Mouse (Mus musculus): ENCODE data around the gene Gm20509.
"Not testable (repeated sequence)": the region's sequence is repeated elsewhere in the genome, so short reads cannot be mapped to it uniquely, and the experiment has no call there.

Gene Gm20509

GRCm38 (mm10) chr9:73103159-73103879 is 1.0 kb downstream of the Gm20509 start:
- DNase-seq, result peak; percentile 23

- DNase-seq, result no peak
Observed at GRCm38 (mm10) chr9:73103880-73104198, 1.6 kb downstream of the Gm20509 start.

- DNase-seq, result no peak
Observed at GRCm38 (mm10) chr9:73105141-73105540, 2.9 kb downstream of the Gm20509 start.

GRCm38 (mm10) chr9:73105771-73106170 is 3.5 kb downstream of the Gm20509 start:
- no peak for DNase-seq

DNA sequence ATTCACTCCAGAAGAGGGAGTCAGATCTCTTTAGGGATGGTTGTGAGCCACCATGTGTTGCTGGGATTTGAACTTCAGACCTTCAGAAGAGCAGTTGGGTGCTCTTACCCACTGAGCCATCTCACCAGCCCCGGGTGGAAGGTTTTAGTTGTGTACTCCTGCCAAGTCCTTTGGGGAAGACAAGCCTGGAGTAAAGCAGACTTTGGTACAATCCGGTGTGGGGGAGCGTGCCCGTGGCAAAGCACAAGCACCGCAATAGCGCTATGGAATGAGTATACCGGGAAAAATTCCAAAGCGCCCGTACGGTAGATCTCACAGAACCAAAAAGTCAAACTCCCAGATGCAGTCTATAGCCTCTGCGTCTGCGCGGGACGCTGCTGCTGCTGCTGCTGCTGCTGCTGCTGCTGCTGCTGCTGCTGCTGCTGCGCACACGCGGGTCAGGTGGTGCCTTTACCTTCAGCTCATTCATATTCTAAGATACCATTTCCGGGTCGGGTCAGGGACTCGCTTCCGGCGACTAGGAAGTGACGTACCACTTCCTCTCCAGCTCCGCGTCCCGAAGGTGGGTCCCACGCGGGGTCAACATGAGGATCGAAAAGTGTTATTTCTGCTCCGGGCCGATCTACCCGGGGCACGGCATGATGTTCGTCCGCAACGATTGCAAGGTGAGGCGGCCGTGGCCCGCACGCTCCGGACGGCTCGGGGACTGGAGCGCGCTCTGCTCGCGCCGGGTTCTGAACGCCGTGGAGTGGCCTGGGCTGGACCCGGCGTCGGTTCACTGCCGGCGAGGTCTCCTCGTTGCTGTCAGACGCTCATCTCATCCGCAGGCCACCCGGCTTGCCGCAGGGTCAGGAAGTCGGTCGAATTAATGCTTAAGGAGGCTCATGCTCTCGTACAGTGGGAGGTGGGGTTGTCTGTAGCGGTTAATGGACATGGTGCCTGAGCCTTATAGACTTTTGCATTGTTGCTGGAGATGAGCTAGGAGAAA is 10.9 kb downstream of the Gm20509 start, which contains the start of gene Rsl24d1:
Rsl24d1 (plus strand) TSS at position 508 of the 988 bp plus-strand sequence.
- DNase-seq, result peak; percentile 71

GRCm38 (mm10) chr9:73116704-73117103 is 14.4 kb downstream of the Gm20509 start:
- DNase-seq, result not testable (repeated sequence)

DNA sequence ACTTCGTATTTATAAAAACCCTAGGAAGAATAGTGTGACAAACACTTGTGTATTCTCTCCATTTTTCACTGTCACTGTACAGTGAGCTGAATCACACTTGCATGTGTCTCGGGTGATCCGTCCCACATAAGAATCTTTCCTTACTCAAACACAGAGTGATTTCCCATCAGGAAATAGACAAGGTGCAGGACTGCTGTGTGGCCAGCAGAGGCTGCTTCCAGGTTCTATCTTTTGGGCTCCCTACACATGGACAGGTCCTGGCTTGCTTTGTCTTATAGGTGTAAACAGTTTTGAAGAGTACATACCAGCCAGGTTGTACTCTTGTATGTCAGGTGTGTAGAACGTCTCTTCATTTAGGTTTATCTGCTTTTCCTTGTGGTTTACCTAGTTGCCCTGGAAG is 15.7 kb downstream of the Gm20509 start:
- DNase-seq, result no peak

DNA sequence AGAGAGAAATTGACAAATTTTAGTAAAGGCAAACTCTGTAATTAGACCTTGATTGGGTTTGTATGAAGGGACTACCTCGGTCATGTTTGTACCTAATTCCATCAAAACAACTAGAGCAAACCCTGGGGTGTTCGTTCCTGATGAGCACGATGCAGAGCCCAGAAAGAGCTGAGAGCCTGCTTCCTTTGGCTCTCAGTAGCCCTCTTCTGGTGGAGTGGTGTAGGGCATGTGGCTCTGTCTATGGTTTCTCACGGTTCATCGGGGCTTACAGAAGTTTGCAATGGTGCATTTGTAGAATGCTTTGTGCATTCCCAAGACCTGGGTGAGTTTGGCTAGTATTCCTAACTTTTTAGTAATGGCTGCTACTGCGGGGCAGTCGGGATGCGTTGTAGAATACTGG is 19.5 kb downstream of the Gm20509 start:
- DNase-seq, result peak; percentile 37

- DNase-seq, result no peak
Observed at GRCm38 (mm10) chr9:73125043-73125570, 22.8 kb downstream of the Gm20509 start.

DNA sequence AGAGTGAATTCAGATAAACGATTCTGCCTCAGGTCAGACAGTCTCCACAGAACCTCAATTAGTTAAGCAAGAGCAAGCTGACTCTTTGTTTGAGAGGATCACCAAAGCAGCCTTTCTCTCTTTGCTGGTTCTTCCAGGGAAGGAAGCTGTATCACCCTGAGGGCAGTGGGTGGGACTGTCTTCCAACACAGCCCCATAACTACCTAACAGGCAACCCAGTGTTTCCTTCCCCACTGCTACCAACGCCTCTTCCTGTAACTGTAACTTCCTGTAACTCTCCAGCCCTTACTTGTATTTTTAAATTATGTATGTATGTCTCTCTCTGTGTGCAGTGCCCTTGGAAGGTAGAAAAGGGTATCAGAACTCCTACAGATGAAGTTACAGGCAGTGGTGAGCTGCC is 25.2 kb downstream of the Gm20509 start:
- DNase-seq, result no peak

DNA sequence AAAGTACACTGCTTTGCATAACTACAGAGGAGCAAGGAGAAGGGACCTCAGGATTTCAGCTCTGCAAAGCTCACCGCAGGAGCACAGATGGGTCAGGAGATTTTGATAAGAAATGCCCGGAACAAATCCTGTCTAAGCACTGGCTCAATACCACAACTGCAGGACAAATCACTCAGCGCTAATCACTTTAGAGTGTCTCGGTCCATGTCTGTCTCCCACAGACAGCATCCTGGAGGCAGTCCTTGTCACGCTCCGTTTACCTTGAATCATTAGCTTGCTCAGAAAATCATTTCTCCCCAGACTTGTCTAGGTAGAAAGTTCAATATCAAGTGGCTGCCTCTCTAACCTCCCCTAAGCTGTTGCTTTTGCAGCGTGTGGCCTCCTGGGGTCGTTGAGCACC is 27.6 kb downstream of the Gm20509 start:
- DNase-seq, result no peak

DNA sequence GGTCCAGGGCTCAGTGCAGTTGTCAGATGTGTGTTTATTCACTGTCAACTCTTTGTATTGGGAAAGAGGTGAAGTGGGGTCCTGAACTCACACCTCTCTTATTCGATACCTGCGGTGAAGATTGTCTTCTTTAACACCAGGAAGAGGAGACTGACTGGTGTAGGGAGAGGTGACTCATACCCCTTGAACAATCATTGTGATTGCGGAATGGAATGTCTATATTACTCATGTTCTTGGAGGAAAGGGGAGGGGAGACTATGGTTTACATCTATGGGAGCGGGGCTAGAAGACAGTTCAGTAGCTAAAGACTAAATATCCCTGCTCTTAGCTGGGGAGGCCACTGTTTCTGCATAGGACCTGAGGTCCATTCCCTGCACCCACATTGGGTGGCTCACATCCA is 28.3 kb downstream of the Gm20509 start:
- no peak for DNase-seq

DNA sequence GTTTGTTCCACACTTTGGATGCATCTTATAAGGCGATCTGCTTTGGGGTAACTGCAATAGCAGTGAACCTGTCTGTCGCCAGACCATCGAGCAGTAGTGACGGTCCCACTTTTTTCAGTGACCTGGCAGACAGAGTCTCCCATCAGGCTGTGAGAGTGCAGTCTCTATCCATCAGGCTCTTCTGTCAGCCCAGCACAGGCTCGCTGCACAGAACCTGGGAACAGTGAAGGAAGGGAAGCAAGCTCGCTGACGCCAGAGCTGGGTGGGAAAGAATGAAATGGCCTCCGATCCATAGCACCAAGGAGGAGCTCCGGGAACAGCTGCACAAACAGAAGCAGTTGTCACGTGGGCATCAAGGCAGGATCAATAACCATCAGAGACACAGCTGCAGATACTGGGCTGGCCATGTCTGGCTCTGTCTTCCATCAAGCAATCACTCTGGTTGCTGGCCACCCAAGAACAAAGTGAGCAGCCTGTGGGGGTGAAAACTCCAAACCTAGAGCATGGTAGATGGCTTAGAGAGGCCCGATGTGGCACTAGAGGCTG is 35.1 kb downstream of the Gm20509 start:
- DNase-seq, result no peak

- peak; percentile 23 for DNase-seq
Observed at GRCm38 (mm10) chr9:73154347-73154746, 52.1 kb downstream of the Gm20509 start.

- DNase-seq, result no peak
Observed at GRCm38 (mm10) chr9:73157968-73158367, 55.7 kb downstream of the Gm20509 start.

GRCm38 (mm10) chr9:73159265-73159664 is 57.0 kb downstream of the Gm20509 start:
- DNase-seq, result peak; percentile 24

DNA sequence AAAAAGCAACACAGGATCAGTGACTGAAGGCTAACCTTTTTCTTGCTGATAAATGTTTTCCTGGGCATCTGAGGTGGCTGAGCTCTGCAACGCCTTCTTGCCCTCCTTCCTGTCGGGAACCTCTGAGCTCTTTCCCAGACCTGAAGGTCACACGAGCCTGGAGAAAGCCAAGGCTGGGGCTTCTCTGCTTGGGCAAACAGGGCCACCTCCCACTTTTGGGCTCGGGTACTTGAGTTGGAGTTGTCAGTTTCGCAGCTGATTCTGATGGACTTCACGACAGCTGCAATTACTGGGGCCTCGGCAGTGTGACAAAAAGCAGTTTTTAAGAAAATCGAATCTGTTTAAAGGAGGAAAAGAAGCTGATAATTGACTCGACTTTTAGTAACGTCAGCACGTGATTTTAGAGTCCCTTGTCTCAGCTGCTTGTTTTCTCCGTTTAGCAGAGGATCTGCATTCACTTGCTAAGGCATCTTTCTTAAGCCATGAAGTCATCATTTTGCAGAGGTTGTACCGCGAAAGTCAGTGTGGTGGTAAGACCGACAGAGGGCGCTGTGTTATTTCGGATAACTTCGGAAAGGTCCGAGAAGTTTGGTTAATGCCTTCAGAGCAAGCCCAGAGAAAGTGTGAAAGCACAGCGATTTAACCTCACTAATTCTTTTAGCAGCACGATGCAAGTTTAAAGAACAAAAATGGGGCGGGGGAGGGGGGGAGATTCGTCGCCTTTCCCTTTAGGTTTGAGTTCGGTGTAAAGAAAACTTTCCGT is 60.5 kb downstream of the Gm20509 start:
- peak; percentile 81 for DNase-seq

DNA sequence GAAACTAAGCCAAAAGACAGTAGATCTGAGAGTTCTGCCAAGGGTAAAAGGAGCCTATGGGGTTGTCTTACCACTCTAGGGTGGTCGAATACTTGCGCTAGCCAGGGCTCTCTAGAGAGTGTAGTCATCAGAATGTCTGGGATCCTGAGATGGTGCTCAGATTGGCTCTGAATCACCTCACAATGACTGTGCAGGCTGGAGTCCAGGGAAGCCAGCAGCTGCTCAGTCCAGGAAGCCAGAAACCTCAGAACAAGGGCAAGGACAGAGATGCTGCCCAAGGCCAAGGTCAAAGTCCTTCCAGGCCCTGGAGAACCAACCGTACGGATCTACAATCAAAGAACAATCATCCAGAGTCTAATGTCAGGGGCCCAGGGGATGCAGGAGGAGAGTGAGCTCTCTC is 63.4 kb downstream of the Gm20509 start:
- DNase-seq, result no peak
